ENCODE assay signal across 8 mouse cellular contexts in genomic region chr2:30753219-30753618, GRCm38 (mm10). TPM values are rescaled to one million over a fixed set of nuclear protein-coding genes. Genes with fewer than 3 reads are reported as not detected.
DNase-seq lines count a peak whose midpoint lies in the region; ATAC-seq and TF ChIP-seq lines count a peak whose summit lies in the region.

No protein-coding gene starts in this region.

- no peak overlapping the region for H3K4me3 ChIP-seq in neural tube, embryonic 11.5 days (ENCODE audit: low read depth, low read length)
- no peak overlapping the region for H3K4me3 ChIP-seq in embryonic facial prominence, embryonic 13.5 days
- no peak overlapping the region for H3K4me3 ChIP-seq in heart, postnatal 0 days (ENCODE audit: low read depth, low read length)
- H3K4me3 ChIP-seq in limb, embryonic 13.5 days, result no peak overlapping the region

- no peak overlapping the region for H3K27ac ChIP-seq in neural tube, embryonic 11.5 days (ENCODE audit: low read depth, low read length)
- peak overlapping the region; percentile 65 for H3K27ac ChIP-seq in embryonic facial prominence, embryonic 13.5 days
- H3K27ac ChIP-seq in heart, postnatal 0 days (ENCODE audit: low read depth), result peak overlapping the region; percentile 32
- H3K27ac ChIP-seq in limb, embryonic 13.5 days, result peak overlapping the region; percentile 63

- no peaks in the 10 kb centered on the region for H3K4me1 ChIP-seq in neural tube, embryonic 11.5 days (ENCODE audit: control insufficient read depth, insufficient read depth, low read length)
- peaks cover 20% of the 10 kb centered on the region for H3K4me1 ChIP-seq in embryonic facial prominence, embryonic 13.5 days
- peaks cover 18% of the 10 kb centered on the region; the same call in 1 of the 2 replicates for H3K4me1 ChIP-seq in heart, postnatal 0 days (ENCODE audit: control insufficient read depth, insufficient read depth)
- peaks cover 24% of the 10 kb centered on the region for H3K4me1 ChIP-seq in limb, embryonic 13.5 days

- no peaks in the 10 kb centered on the region for H3K36me3 ChIP-seq in neural tube, embryonic 11.5 days (ENCODE audit: control insufficient read depth, insufficient read depth, low read length)
- no peaks in the 10 kb centered on the region for H3K36me3 ChIP-seq in embryonic facial prominence, embryonic 13.5 days
- no peaks in the 10 kb centered on the region for H3K36me3 ChIP-seq in heart, postnatal 0 days (replicated peaks; ENCODE audit: control insufficient read depth, insufficient read depth, low read length)
- H3K36me3 ChIP-seq in limb, embryonic 13.5 days, result no peaks in the 10 kb centered on the region

- H3K27me3 ChIP-seq in neural tube, embryonic 11.5 days (ENCODE audit: control insufficient read depth, insufficient read depth, low read length), result no peaks in the 10 kb centered on the region
- no peaks in the 10 kb centered on the region for H3K27me3 ChIP-seq in embryonic facial prominence, embryonic 13.5 days
- no peaks in the 10 kb centered on the region for H3K27me3 ChIP-seq in heart, postnatal 0 days (ENCODE audit: control insufficient read depth, insufficient read depth, low read length)
- H3K27me3 ChIP-seq in limb, embryonic 13.5 days, result no peaks in the 10 kb centered on the region

- ATAC-seq in neural tube, embryonic 11.5 days (ENCODE audit: insufficient read depth, low FRiP score, low TSS enrichment), result no peak
- ATAC-seq in embryonic facial prominence, embryonic 13.5 days (ENCODE audit: insufficient number of reproducible peaks, insufficient read depth, low FRiP score, low TSS enrichment, low read depth), result no peak
- ATAC-seq in heart, postnatal 0 days (ENCODE audit: insufficient read depth, low read depth), result peak; percentile 73
- no peak for ATAC-seq in limb, embryonic 13.5 days (ENCODE audit: low FRiP score, low read depth)
- ATAC-seq in megakaryocyte, adult 5-6 weeks (ENCODE audit: poor library complexity, severe bottlenecking), result no peak
- no peak for ATAC-seq in erythroid progenitor cell, adult 5-6 weeks (replicated peaks; ENCODE audit: low FRiP score, poor library complexity, severe bottlenecking)

- TF ChIP-seq CTCF in heart, postnatal 0 days (IDR thresholded peaks at IDR 0.05; ENCODE audit: low read depth), result no peak

- H3K4me2 ChIP-seq in neural tube, embryonic 11.5 days (ENCODE audit: low read depth), result no peak overlapping the region
- 0 out of 2 replicates have a peak overlapping the region, but pooled peaks have one; percentile 5 for H3K4me2 ChIP-seq in embryonic facial prominence, embryonic 13.5 days
- H3K4me2 ChIP-seq in heart, postnatal 0 days (ENCODE audit: low read depth, low read length), result no peak overlapping the region
- H3K4me2 ChIP-seq in limb, embryonic 13.5 days (replicated peaks), result 0 out of 2 replicates have a peak overlapping the region, but pooled peaks have one; percentile 7

- H3K9ac ChIP-seq in neural tube, embryonic 11.5 days (ENCODE audit: low read length), result peak overlapping the region; percentile 22
- peak overlapping the region; percentile 41; the same call in 1 of the 2 replicates for H3K9ac ChIP-seq in embryonic facial prominence, embryonic 13.5 days
- H3K9ac ChIP-seq in heart, postnatal 0 days (replicated peaks; ENCODE audit: low read depth, low read length), result no peak overlapping the region
- no peak overlapping the region; the same call in 1 of the 2 replicates for H3K9ac ChIP-seq in limb, embryonic 13.5 days

- 0 out of 2 replicates have a peak, but pooled peaks cover 3% of the 10 kb centered on the region for H3K9me3 ChIP-seq in neural tube, embryonic 11.5 days (ENCODE audit: control insufficient read depth, low read length)
- H3K9me3 ChIP-seq in embryonic facial prominence, embryonic 13.5 days, result peaks cover 4% of the 10 kb centered on the region; the same call in 1 of the 2 replicates
- H3K9me3 ChIP-seq in heart, postnatal 0 days (replicated peaks; ENCODE audit: control insufficient read depth, low read length), result 0 out of 2 replicates have a peak, but pooled peaks cover 6% of the 10 kb centered on the region
- peaks cover 5% of the 10 kb centered on the region; the same call in 1 of the 2 replicates for H3K9me3 ChIP-seq in limb, embryonic 13.5 days

- WGBS in neural tube, embryonic 11.5 days, result 23% methylated on average over 18 of the region's 18 CpGs
- 15% methylated on average over 18 of the region's 18 CpGs for WGBS in embryonic facial prominence, embryonic 13.5 days
- 18% methylated on average over 18 of the region's 18 CpGs for WGBS in heart, postnatal 0 days
- 21% methylated on average over 18 of the region's 18 CpGs for WGBS in limb, embryonic 13.5 days

- TF ChIP-seq EP300 in heart, postnatal 0 days (IDR thresholded peaks at IDR 0.05; ENCODE audit: low read depth), result no peak

- no peak for DNase-seq in neural tube, embryonic 11.5 days (ENCODE audit: low spot score)
- DNase-seq in neural tube, embryonic 10.5 days (ENCODE audit: extremely low spot score, low spot score), result no peak
- peak; percentile 33 for DNase-seq in heart, postnatal 0 days (ENCODE audit: low spot score)
- DNase-seq in testis, postnatal 10 days (ENCODE audit: low spot score), result peak; percentile 82

RNA-seq across cellular contexts. Expression of gene 1700001O22Rik, which starts 50.2 kb away (rescaled TPM):
- polyA plus RNA-seq in neural tube, embryonic 11.5 days (2014; fragmentation: Nextera tagmentation; extraction: Ambion mirVana), result 1.8 and 2.5 TPM in 2 replicates
- polyA plus RNA-seq in embryonic facial prominence, embryonic 13.5 days (2015; fragmentation: Nextera tagmentation; extraction: Ambion mirVana), result 2.8 and 2.9 TPM in 2 replicates
- total RNA-seq in heart, postnatal 0 days (2014; rRNA removed; ENCODE audit: low replicate concordance), result 1.5 and 4.1 TPM in 2 replicates
- 1.9 and 2.0 TPM in 2 replicates for polyA plus RNA-seq in heart, postnatal 0 days (2015; fragmentation: Nextera tagmentation; extraction: Ambion mirVana)
- 3.2 and 3.4 TPM in 2 replicates for polyA plus RNA-seq in limb, embryonic 13.5 days (2015; fragmentation: Nextera tagmentation; extraction: Ambion mirVana)
- not detected in 2 replicates for total RNA-seq in megakaryocyte, adult 5-6 weeks (2015)
- total RNA-seq in megakaryocyte, adult 5-6 weeks (2017), result 0.45 TPM in 1 of 2 replicates, not detected in the other
- not detected in 2 replicates for total RNA-seq in erythroid progenitor cell, adult 5-6 weeks (2015; ENCODE audit: low replicate concordance)
- not detected in 2 replicates for total RNA-seq in erythroid progenitor cell, adult 5-6 weeks (2017; ENCODE audit: low replicate concordance)

RNA-seq across cellular contexts. Expression of gene Ntmt1, which starts 54.4 kb away (rescaled TPM):
- polyA plus RNA-seq in neural tube, embryonic 11.5 days (2014; fragmentation: Nextera tagmentation; extraction: Ambion mirVana), result 110 and 111 TPM in 2 replicates
- 94.9 and 105 TPM in 2 replicates for polyA plus RNA-seq in embryonic facial prominence, embryonic 13.5 days (2015; fragmentation: Nextera tagmentation; extraction: Ambion mirVana)
- total RNA-seq in heart, postnatal 0 days (2014; rRNA removed; ENCODE audit: low replicate concordance), result 67.2 and 89.9 TPM in 2 replicates
- polyA plus RNA-seq in heart, postnatal 0 days (2015; fragmentation: Nextera tagmentation; extraction: Ambion mirVana), result 83.4 and 87.8 TPM in 2 replicates
- 98.1 and 104 TPM in 2 replicates for polyA plus RNA-seq in limb, embryonic 13.5 days (2015; fragmentation: Nextera tagmentation; extraction: Ambion mirVana)
- total RNA-seq in megakaryocyte, adult 5-6 weeks (2015), result 4.1 and 9.5 TPM in 2 replicates
- 7.9 TPM in 2 replicates for total RNA-seq in megakaryocyte, adult 5-6 weeks (2017)
- 1.7 and 2.2 TPM in 2 replicates for total RNA-seq in erythroid progenitor cell, adult 5-6 weeks (2015; ENCODE audit: low replicate concordance)
- 4.0 TPM in 1 of 2 replicates, not detected in the other for total RNA-seq in erythroid progenitor cell, adult 5-6 weeks (2017; ENCODE audit: low replicate concordance)

Comparison
In these comparisons a context has a peak if more than half of its experiments do, and no peak if none do; other contexts are left out.
1. DNase-seq: peak in heart, postnatal 0 days (single experiment) and testis, postnatal 10 days (single experiment); none in neural tube, embryonic 11.5 days (single experiment) and neural tube, embryonic 10.5 days (single experiment).
2. H3K4me2 ChIP-seq: peak in embryonic facial prominence, embryonic 13.5 days (single experiment) and limb, embryonic 13.5 days (single experiment); none in neural tube, embryonic 11.5 days (single experiment) and heart, postnatal 0 days (single experiment).
3. H3K9ac ChIP-seq: peak in neural tube, embryonic 11.5 days (single experiment) and embryonic facial prominence, embryonic 13.5 days (single experiment); none in heart, postnatal 0 days (single experiment) and limb, embryonic 13.5 days (single experiment).